Mouse (Mus musculus): Measurements from ENCODE around the gene Mrpl38.

GRCm38 (mm10) chr11:116100839-116101238, 37.8 kb downstream of the Mrpl38 start:
- TF ChIP-seq CTCF (IDR thresholded peaks at IDR 0.05; ENCODE audit: low read depth) (no peak), EP300 (IDR thresholded peaks at IDR 0.05; ENCODE audit: low read depth) (no peak)
